Mouse (Mus musculus) cortical plate, adult 2 months (tissue): Measurements from ENCODE around the gene Pros1.

Experiments
- CTCF ChIP-seq: fragments of 200-500 bp; IDR thresholded peaks from 2 replicates; pipeline ENCODE4 v1.5.1; 2011; ENCODE audit warnings: mild to moderate bottlenecking, control low read depth, low read length; ENCODE audit not compliant: insufficient read depth; ENCODE audit errors: extremely low read depth
- POLR2A ChIP-seq: fragments of 200-500 bp; IDR thresholded peaks from 2 replicates; pipeline ENCODE4 v1.6.1; 2011; ENCODE audit warnings: mild to moderate bottlenecking, low read length, control low read depth; ENCODE audit not compliant: insufficient read depth; ENCODE audit errors: extremely low read depth

- TF ChIP-seq CTCF (no peak), POLR2A (no peak)
Measured at GRCm38 (mm10) chr16:62895824-62896223, 41.7 kb downstream of the Pros1 start.
